Mouse (Mus musculus) cerebellum, adult 2 months (tissue): ENCODE results near the gene Hibadh.

ENCODE experiments used
- CTCF ChIP-seq: fragments of 200-500 bp; IDR thresholded peaks from 2 replicates; pipeline ENCODE4 v1.5.1; 2011; ENCODE audit warnings: low read depth, mild to moderate bottlenecking, control low read depth, low read length, moderate library complexity, borderline replicate concordance; ENCODE audit not compliant: insufficient read depth
- POLR2A ChIP-seq: fragments of 200-500 bp; IDR thresholded peaks from 2 replicates; pipeline ENCODE4 v1.6.1; 2011; ENCODE audit warnings: low read length, control low read depth, borderline replicate concordance; ENCODE audit not compliant: insufficient read depth

GRCm38 (mm10) chr6:52586564-52586963 is 53.6 kb downstream of the Hibadh start:
- TF ChIP-seq POLR2A (no peak), CTCF (no peak)
